Mouse (Mus musculus): ENCODE measurements around the gene Mybbp1a.

Mybbp1a gene

GRCm38 (mm10) chr11:72479499-72479898, 38.3 kb downstream of the Mybbp1a start:
- DNase-seq: no peak

- DNase-seq: no peak
Measured at GRCm38 (mm10) chr11:72481313-72481712, 40.2 kb downstream of the Mybbp1a start.

GRCm38 (mm10) chr11:72481952-72482351, 40.8 kb downstream of the Mybbp1a start:
- no peak for DNase-seq

GRCm38 (mm10) chr11:72484549-72484948, 43.4 kb downstream of the Mybbp1a start:
- DNase-seq: no peak

GRCm38 (mm10) chr11:72485157-72485556, 44.0 kb downstream of the Mybbp1a start:
- DNase-seq: no peak

GRCm38 (mm10) chr11:72485960-72486359, 44.8 kb downstream of the Mybbp1a start:
- DNase-seq: peak in 1 of 2 experiments; percentile 23

GRCm38 (mm10) chr11:72487171-72487570, 46.0 kb downstream of the Mybbp1a start:
- no peak for DNase-seq

GRCm38 (mm10) chr11:72487739-72488138, 46.6 kb downstream of the Mybbp1a start:
- no peak for DNase-seq

- DNase-seq: peak; percentile 25 to 35
Measured at GRCm38 (mm10) chr11:72488753-72489271, 47.7 kb downstream of the Mybbp1a start.

GRCm38 (mm10) chr11:72489397-72489796, 48.2 kb downstream of the Mybbp1a start:
- DNase-seq: no peak

GRCm38 (mm10) chr11:72489881-72490301, 48.7 kb downstream of the Mybbp1a start, which contains the start of gene Spns2:
Spns2 (minus strand) TSS chr11:72489904.
- peak; percentile 72 to 82 for DNase-seq

- DNase-seq: no peak
Measured at GRCm38 (mm10) chr11:72491130-72491960, 50.2 kb downstream of the Mybbp1a start.

GRCm38 (mm10) chr11:72494046-72494988, 53.2 kb downstream of the Mybbp1a start:
- DNase-seq: no peak

GRCm38 (mm10) chr11:72496066-72496465, 54.9 kb downstream of the Mybbp1a start:
- no peak for DNase-seq

GRCm38 (mm10) chr11:72496775-72497174, 55.6 kb downstream of the Mybbp1a start:
- no peak for DNase-seq

- DNase-seq: no peak
Measured at GRCm38 (mm10) chr11:72497367-72497766, 56.2 kb downstream of the Mybbp1a start.

GRCm38 (mm10) chr11:72500139-72500538, 59.0 kb downstream of the Mybbp1a start:
- no peak for DNase-seq
